Mouse (Mus musculus): Measurements from ENCODE around the gene Stag1. TPM values are rescaled to one million over a fixed set of nuclear protein-coding genes. Genes with fewer than 3 reads are reported as not detected.
"Not testable (repeated sequence)": the region's sequence is repeated elsewhere in the genome, so short reads cannot be mapped to it uniquely, and the experiment has no call there.

The Stag1 gene
- total RNA-seq, 2 experiments from 2014 or later, result 67.6 to 69.7 TPM

DNA sequence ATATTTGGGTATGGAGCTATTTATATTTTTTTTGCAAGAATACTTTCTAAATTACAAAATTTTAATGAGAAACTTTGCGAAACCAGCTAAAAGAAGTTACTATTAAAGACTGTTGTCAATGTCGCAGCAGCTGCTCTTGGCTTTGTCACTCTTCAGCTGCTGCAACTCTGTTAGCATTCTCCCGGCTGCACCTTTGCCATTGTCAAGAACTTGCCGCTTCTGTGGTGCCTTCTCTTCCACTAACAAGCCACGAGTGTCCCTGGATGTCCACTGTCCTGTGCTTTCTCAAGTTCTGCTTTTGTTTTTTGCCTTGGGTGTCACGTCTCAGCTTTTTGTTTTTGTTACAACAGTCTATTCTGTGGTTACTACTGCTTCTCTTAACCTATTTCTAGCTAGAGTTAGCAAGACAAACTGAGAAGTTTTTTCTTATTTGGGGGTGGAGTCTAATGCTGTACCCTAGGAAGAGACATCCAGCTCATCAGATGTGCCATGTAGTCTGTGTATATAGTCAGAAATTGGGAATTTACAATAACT, 136.4 kb downstream of the Stag1 start:
- TF ChIP-seq CTCF (conservative IDR thresholded peaks at IDR 0.05), result no peak
- H3K4me3 ChIP-seq, result no peak overlapping the region
- H3K27ac ChIP-seq, result no peak overlapping the region
- DNase-seq (ENCODE audit: low spot score in 2 of 2), result no peak

DNA sequence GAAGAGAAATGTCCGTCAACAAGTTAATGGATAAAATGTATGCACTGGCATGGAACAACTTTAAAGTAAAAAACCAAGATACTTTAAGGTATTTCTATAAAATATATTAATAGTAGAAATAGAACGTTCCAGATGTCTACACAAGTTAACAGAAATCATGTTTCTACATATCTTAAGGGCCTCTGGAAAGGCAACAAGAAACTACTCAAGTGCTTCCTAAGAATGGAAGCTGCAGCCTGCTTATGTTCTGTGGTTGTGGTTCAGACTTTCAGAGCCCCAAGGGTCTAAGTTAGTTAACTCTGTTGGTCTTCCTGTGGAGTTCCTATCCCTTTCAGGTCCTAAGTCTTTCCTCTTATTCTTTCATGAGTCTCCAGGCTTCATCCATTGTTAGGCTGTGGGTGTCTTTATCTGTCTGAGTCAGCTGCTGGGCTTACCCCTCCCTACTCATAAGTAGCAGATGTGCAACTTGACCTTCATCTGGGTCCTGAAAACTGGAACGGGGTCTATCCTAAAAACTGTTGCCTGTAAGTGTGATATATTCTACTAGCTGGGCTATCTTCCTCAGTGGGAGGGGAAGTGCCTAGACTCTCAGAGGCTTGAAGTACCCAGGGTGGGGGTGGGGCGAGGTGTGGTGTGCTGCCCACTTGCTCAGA, 138.5 kb downstream of the Stag1 start:
- Histone ChIP-seq H3K4me3 (no peak overlapping the region), H3K27ac (no peak overlapping the region)
- no peak for DNase-seq (ENCODE audit: low spot score in 2 of 2)
- TF ChIP-seq CTCF (conservative IDR thresholded peaks at IDR 0.05), result no peak

DNA sequence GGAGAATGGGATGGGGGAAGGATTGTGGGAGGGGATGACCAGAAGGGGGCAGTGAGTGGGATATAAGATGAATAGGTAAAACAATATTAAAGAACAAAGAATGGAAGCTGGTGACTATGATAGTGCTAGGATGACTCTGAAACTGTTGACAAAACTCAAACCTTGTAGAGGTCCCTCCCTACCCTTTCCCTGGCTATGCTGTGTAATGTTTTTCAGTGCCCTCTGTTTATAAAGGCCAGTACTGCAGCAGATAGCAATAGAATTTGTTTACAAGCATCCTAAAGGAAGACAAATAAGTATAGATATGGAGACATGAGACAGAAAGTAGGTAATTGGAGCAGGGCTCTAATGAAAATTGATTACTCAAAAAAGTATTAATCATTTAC, 139.0 kb downstream of the Stag1 start:
- TF ChIP-seq CTCF (conservative IDR thresholded peaks at IDR 0.05), result peak; percentile 40
- no peak overlapping the region for H3K27ac ChIP-seq
- no peak for DNase-seq (ENCODE audit: low spot score in 2 of 2)
- no peak overlapping the region for H3K4me3 ChIP-seq

DNA sequence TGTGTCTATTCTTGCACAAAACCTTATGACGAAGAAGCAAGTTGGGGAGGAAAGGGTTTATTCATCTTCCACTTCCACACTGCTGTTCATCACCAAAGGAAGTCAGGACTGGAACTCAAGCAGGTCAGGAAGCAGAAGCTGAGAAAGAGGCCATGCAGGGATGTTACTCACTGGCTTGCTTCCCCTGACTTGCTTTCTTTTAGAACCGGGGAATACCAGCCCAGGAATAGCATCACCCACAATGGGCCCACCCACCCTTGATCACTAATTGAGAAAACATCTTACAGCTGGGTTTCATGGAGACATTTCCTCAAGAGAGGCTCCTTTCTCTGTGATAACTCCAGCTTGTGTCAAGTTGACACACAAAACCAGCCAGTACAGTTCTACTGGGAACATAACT, 179.6 kb downstream of the Stag1 start:
- H3K27ac ChIP-seq, result not testable (repeated sequence)

DNA sequence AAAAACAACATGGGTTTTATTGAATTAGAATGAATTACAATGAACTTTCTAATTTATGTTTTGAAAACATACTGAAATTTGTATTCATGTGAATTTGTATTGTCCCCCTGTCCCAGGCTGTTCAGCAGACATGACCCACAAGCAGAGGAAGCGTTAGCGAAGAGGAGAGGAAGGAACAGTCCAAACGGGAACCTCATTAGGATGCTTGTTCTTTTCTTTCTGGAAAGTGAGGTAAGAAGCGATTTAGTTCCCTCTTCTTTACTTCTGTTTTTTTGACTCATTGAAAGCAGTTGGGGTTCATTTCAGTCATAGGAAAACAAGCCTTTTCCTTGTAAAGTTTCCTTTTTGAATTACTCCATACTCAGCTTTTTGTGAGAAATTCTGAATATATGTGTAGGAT, 268.4 kb downstream of the Stag1 start:
- H3K27ac ChIP-seq, result no peak overlapping the region
- no peak for TF ChIP-seq CTCF (conservative IDR thresholded peaks at IDR 0.05)
- DNase-seq (ENCODE audit: low spot score in 2 of 2), result no peak
- H3K4me3 ChIP-seq, result no peak overlapping the region

More for the DNA sequence above, 179.6 kb downstream of the Stag1 start:
- not testable (repeated sequence) for DNase-seq (ENCODE audit: low spot score in 2 of 2); H3K4me3 ChIP-seq

DNA sequence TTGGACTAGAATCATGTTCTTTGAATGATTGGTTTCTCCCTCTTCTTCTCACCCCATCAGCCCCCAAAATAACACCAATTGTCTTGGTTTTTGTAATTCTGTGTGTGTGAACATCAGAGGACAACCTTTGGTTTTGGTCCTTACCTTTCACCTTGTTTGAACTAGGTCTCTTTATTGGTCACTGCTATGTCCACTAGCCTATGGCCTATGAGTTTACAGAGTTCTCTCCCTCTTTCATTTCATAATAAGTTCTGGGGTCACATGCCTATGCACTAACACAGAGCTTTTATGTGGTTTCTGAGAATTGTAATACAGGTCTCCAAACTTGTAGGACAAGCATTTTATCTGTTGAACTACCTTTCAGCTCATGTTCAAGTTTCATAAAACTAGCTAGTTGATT, 272.0 kb downstream of the Stag1 start:
- no peak for DNase-seq (ENCODE audit: low spot score in 2 of 2)
- no peak for TF ChIP-seq CTCF (conservative IDR thresholded peaks at IDR 0.05)

DNA sequence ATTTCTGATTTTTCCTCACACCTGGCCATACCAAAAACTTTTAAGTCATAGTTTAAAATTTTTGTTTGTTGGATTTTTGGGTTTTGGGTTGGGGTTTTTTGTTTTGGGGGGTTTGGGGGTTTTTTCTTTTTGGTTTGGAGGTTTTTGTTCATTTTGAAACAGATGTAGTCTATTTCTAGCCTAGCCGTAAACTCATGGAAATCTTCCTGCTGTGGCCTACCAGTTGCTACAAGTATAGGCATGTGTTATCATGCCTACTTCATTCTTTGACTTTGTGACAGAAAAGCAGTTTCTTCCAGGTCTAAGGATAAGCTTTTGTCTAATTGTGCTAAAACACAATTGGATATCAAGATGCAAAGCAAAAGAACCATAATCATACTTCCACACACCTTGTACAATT, 298.5 kb downstream of the Stag1 start:
- H3K4me3 ChIP-seq, result no peak overlapping the region
- no peak for DNase-seq (ENCODE audit: low spot score in 2 of 2)
- TF ChIP-seq CTCF (conservative IDR thresholded peaks at IDR 0.05), result no peak
- no peak overlapping the region for H3K27ac ChIP-seq

More for the DNA sequence above, 272.0 kb downstream of the Stag1 start:
- H3K27ac ChIP-seq, result no peak overlapping the region
- no peak overlapping the region for H3K4me3 ChIP-seq

DNA sequence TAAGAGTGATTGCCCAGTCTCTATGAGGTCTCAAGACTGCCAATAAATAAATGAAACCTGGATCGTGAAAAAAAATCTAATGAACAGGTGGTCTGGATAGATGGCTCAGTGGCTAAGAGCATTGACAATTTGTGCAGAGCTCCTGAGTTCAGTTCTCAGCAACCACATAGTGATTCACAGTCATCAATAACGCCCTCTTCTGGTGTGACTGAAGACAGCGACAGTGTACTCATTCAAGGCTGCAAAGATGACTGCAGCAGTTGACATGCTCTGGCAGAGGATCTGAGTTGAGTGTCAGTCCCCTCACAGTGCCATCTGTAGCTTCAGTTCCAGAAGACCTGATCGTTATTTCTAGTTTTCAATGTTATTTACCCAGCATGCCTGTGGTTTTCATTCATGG, 300.4 kb downstream of the Stag1 start:
- no peak overlapping the region for H3K27ac ChIP-seq
- H3K4me3 ChIP-seq, result no peak overlapping the region
- TF ChIP-seq CTCF (conservative IDR thresholded peaks at IDR 0.05), result peak; percentile 59
- no peak for DNase-seq (ENCODE audit: low spot score in 2 of 2)

DNA sequence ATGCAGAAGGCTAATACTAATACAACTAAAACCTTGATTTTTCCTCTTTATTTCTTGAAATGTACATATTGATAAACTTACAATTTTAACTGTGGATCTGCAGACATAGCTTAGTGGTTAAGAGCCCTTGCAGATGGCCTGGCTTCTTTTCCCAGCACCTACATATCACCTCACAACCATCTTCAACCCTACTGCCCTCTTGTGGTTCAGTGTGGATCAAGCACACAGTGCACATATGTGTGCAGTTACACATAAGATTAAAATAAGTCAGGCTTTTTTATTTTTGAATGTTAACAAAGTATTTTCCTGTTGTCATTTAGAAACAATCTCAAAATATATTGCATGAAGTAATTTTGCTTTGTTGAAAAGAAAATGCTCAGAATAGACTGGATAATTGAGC, 312.8 kb downstream of the Stag1 start:
- peak; percentile 67 for TF ChIP-seq CTCF (conservative IDR thresholded peaks at IDR 0.05)
- no peak for DNase-seq (ENCODE audit: low spot score in 2 of 2)
- H3K27ac ChIP-seq, result no peak overlapping the region
- H3K4me3 ChIP-seq, result no peak overlapping the region

DNA sequence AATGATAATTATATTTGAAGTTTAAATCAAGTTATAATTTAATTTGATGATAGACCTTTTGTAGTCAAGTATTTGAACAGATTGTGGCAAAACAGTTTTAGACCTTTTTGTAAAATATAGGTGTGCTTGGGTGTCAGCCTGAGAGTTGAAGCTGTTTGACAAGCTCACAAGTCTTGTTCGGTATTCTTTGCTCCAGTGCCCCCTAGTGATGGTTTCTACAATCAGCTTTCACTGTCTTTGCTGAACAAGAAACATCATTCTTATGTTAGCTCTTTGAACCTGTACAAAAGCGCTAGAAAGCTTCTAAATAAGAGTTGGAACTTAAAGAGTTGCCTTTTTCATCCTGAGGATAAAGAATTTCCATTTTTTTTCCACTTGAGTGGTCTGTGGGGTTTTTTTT, 319.5 kb downstream of the Stag1 start:
- Histone ChIP-seq H3K27ac (no peak overlapping the region), H3K4me3 (no peak overlapping the region)
- peak; percentile 63 to 72 for DNase-seq (ENCODE audit: low spot score in 2 of 2)
- TF ChIP-seq CTCF (conservative IDR thresholded peaks at IDR 0.05), result peak; percentile 87

DNA sequence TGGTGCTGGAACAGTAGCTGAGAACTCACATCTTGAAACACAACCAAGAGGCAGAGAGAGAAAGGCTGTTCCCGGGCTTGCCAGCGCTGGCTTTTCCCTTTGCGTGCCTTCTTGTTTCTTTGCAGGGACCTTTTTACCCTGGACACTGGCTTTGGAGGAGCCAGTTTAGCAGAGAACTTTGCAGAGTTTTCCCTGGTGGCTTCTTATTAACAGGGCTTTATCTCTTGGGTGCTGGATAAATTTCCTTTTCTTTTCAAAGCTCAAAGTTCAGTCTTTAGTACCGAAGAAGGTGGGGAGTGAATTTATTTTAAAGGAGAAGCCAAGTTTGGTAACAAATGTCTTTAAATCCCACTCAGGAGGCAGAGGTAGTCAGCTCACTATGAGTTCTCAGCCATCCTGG, 329.0 kb downstream of the Stag1 start:
- Histone ChIP-seq H3K27ac (no peak overlapping the region), H3K4me3 (no peak overlapping the region)
- no peak for TF ChIP-seq CTCF (conservative IDR thresholded peaks at IDR 0.05)
- DNase-seq (ENCODE audit: low spot score in 2 of 2), result no peak

DNA sequence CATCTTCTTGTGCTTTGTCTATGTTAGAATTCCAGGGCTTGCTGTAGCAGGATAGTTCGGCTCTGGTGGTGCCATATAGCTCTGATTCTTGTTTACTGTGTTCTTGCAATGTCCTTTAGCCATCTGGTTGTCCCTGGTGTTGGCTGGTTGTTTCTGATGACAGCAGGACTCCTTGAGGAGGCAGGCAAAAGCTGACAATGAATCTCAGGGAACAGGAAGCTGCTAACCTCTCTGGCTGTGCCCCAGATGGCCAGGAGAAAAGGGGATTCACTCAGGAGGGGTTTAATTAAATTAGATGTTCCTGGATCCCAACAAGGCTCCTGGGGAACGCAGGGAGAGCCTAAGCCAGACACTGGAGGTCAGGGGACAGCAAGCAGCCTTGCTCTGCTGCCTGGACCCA, 344.4 kb downstream of the Stag1 start:
- TF ChIP-seq CTCF (conservative IDR thresholded peaks at IDR 0.05), result no peak
- no peak for DNase-seq (ENCODE audit: low spot score in 2 of 2)

DNA sequence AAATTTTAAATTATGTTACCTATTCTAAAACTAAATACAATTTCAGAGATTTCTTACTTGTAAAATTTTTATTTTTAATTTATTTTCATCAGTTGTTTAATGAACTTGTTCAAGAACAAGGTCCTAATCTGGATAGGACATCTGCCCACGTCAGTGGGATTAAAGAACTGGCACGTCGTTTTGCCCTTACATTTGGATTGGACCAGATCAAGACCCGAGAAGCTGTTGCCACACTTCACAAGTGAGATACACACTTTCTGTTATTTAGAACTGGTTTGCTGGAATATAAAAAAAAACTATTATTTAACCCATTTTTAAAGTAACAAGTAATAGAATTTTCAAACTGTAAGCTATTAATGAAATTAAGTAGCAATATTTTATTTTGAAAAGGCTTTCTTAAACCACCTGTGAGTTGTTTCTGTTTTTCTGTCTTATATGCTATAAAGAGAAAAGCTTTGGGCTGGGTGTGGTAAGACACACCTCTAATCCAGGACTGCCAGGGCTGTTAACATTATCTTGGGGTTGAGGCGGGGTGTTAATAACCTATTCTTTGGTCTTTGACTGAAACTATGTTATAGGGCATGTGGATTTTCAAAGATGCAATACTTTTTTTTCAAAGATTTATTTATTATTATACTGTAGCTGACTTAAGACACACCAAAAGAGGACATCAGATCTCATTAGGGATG, 347.2 kb downstream of the Stag1 start:
- Histone ChIP-seq H3K4me3 (no peak overlapping the region), H3K27ac (no peak overlapping the region)
- TF ChIP-seq CTCF (conservative IDR thresholded peaks at IDR 0.05), result no peak
- no peak for DNase-seq (ENCODE audit: low spot score in 2 of 2)

More for the DNA sequence above, 344.4 kb downstream of the Stag1 start:
- no peak overlapping the region for H3K4me3 ChIP-seq
- no peak overlapping the region for H3K27ac ChIP-seq

DNA sequence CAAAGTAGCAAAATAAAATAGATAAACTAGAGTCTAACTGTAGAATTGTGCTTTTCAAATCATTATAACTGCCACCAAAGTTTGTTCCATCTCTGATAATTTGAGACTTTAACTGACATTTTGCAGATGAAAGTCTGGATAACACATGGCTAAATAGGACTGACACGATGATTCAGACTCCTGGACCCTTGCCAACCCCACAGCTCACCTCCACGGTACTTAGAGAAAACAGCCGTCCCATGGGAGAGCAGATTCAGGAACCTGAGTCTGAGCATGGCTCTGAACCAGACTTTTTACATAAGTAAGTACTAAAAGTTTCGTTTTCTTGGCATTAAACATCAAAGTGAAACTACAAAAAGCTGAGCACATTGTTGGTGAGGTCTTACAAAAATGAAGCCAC, 353.9 kb downstream of the Stag1 start:
- DNase-seq (ENCODE audit: low spot score in 2 of 2), result no peak
- TF ChIP-seq CTCF (conservative IDR thresholded peaks at IDR 0.05), result no peak
- no peak overlapping the region for H3K4me3 ChIP-seq
- no peak overlapping the region for H3K27ac ChIP-seq
